Mouse (Mus musculus): Measurements from ENCODE around the gene Wdr82.
"Not testable (repeated sequence)": the region's sequence is repeated elsewhere in the genome, so short reads cannot be mapped to it uniquely, and the experiment has no call there.

GRCm38 (mm10) chr9:106169006-106169405 lies 1.7 kb upstream of the Wdr82 start:
- not testable (repeated sequence) for TF ChIP-seq POLR2A (IDR thresholded peaks at IDR 0.05; ENCODE audit: borderline replicate concordance, extremely low read depth, insufficient read depth, insufficient read length, poor library complexity, severe bottlenecking); CTCF (IDR thresholded peaks at IDR 0.05; ENCODE audit: borderline replicate concordance, extremely low read depth, insufficient read depth, insufficient read length)

Measured in brain, embryonic 14.5 days (tissue).